Mouse (Mus musculus) spleen, adult 2 months (tissue): ENCODE results near the gene Ogfr. TPM values are rescaled to one million over a fixed set of nuclear protein-coding genes. Genes with fewer than 3 reads are reported as not detected.

Source experiments
- DNase-seq, 2 experiments: peaks; one replicate each; pipeline versions ENCODE4 v3.0.0 to v3.0.0-alpha.2; 2012 to 2021; ENCODE audit warnings: low spot score in 2 of 2, low read depth in 1 of 2
- H3K27ac ChIP-seq: fragments of 200-500 bp; 2 replicates; pipeline ENCODE4 v1.5.1; 2012; ENCODE audit warnings: low read length, inconsistent platforms; ENCODE audit not compliant: insufficient read depth
- H3K27me3 ChIP-seq: fragments of 200-500 bp; 2 replicates; pipeline ENCODE4 v1.6.1; 2012; ENCODE audit warnings: mild to moderate bottlenecking, moderate library complexity, low read length, inconsistent platforms; ENCODE audit not compliant: control insufficient read depth, insufficient read depth
- H3K36me3 ChIP-seq: fragments of 200-500 bp; 2 replicates; pipeline ENCODE4 v1.6.1; 2012; ENCODE audit warnings: mild to moderate bottlenecking, low read length, inconsistent platforms; ENCODE audit not compliant: control insufficient read depth, insufficient read depth
- H3K4me1 ChIP-seq: fragments of 200-500 bp; 2 replicates; pipeline ENCODE4 v1.6.1; 2011; ENCODE audit warnings: inconsistent platforms; ENCODE audit not compliant: control insufficient read depth, insufficient read depth, insufficient read length
- H3K4me3 ChIP-seq: fragments of 200-500 bp; 2 replicates; pipeline ENCODE4 v1.5.1; 2011; ENCODE audit warnings: mild to moderate bottlenecking, inconsistent platforms; ENCODE audit not compliant: insufficient read depth, insufficient read length; ENCODE audit errors: extremely low read depth
- CTCF ChIP-seq: fragments of 200-500 bp; IDR thresholded peaks from 2 replicates; pipeline ENCODE4 v1.5.1; 2011; ENCODE audit warnings: mild to moderate bottlenecking, inconsistent platforms; ENCODE audit not compliant: insufficient read depth, insufficient read length, insufficient replicate concordance; ENCODE audit errors: extremely low read depth
- POLR2A ChIP-seq: fragments of 200-500 bp; IDR thresholded peaks from 2 replicates; pipeline ENCODE4 v1.6.1; 2011; ENCODE audit warnings: low read depth, low read length, inconsistent platforms
- WGBS: fragments of 180-500 bp; shearing (Covaris S2); methylation state at CpG from one replicate; pipeline ENCODE4 v1.1.7; 2018; 5-methylcytosine and 5-hydroxymethylcytosine counted together
- polyA plus RNA-seq: library from polyadenylated mRNA; depleted of rRNA; stranded (reverse); fragments of >200 nt; gene quantifications from 2 replicates; pipeline ENCODE4 v1.2.3, GENCODE M21; 2012

Gene Ogfr
- polyA plus RNA-seq, 1 experiment: 39.0 TPM

- Histone ChIP-seq H3K4me1 (peaks cover 6% of the 10 kb centered on the region; the same call in 1 of the 2 replicates), H3K27me3 (no peaks in the 10 kb centered on the region), H3K4me3 (no peak overlapping the region), H3K36me3 (no peaks in the 10 kb centered on the region), H3K27ac (no peak overlapping the region)
- TF ChIP-seq POLR2A (no peak), CTCF (peak; percentile 95)
- WGBS: 9% methylated on average over 3 of the region's 3 CpGs
- peak in 1 of 2 experiments; percentile 66 for DNase-seq
These were observed 10.4 kb upstream of the Ogfr start for GRCm38 (mm10) chr2:180578686-180579085.

GRCm38 (mm10) chr2:180581002-180581401 lies 8.0 kb upstream of the Ogfr start, which contains the start of gene Mrgbp:
Mrgbp (plus strand) TSS chr2:180581304.
- 85% methylated on average over 3 of the region's 3 CpGs for WGBS
- H3K27me3 ChIP-seq: no peaks in the 10 kb centered on the region
- H3K4me1 ChIP-seq: peaks cover 7% of the 10 kb centered on the region; the same call in 1 of the 2 replicates
- H3K4me3 ChIP-seq: no peak within 1 kb of the TSS
- H3K27ac ChIP-seq: no peak within 1 kb of the TSS
- TF ChIP-seq POLR2A (no peak), CTCF (no peak)
- DNase-seq: no peak
- peaks cover 8% of the 10 kb centered on the region for H3K36me3 ChIP-seq

GRCm38 (mm10) chr2:180582481-180583153 lies 6.4 kb upstream of the Ogfr start:
- Histone ChIP-seq H3K27me3 (no peaks in the 10 kb centered on the region), H3K4me3 (peak overlapping the region; percentile 93), H3K36me3 (peaks cover 14% of the 10 kb centered on the region), H3K27ac (peak overlapping the region; percentile 82), H3K4me1 (peaks cover 7% of the 10 kb centered on the region; the same call in 1 of the 2 replicates)
- peak; percentile 85 to 97 for DNase-seq
- under 1% methylated on average over 52 of the region's 57 CpGs for WGBS
- TF ChIP-seq POLR2A: 0 out of 2 replicates have a peak, but pooled peaks have one; percentile 32
- peak; percentile 95 for TF ChIP-seq CTCF

DNA sequence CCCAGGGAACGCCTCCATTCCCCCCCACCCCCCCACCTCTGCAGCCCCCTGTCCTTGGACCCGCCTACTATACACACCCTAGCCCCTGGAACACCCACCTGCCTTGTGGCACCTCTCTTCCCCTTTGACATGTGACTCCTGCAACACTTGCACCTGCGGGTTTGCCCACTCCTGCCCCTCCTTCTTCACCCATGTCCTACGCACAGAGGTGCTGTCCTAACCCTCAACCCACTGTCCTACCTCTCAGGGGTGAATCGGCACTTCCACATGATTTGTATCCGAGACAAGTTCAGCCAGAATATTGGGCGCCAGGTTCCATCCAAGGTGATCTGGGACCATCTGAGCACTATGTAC lies 5.9 kb upstream of the Ogfr start:
- Histone ChIP-seq H3K27me3 (no peaks in the 10 kb centered on the region), H3K4me3 (peak overlapping the region; percentile 93), H3K4me1 (peaks cover 7% of the 10 kb centered on the region; the same call in 1 of the 2 replicates), H3K36me3 (peaks cover 14% of the 10 kb centered on the region), H3K27ac (no peak overlapping the region)
- TF ChIP-seq POLR2A: no peak
- TF ChIP-seq CTCF: no peak
- DNase-seq: no peak
- 14% methylated on average over 7 of the region's 7 CpGs for WGBS

DNA sequence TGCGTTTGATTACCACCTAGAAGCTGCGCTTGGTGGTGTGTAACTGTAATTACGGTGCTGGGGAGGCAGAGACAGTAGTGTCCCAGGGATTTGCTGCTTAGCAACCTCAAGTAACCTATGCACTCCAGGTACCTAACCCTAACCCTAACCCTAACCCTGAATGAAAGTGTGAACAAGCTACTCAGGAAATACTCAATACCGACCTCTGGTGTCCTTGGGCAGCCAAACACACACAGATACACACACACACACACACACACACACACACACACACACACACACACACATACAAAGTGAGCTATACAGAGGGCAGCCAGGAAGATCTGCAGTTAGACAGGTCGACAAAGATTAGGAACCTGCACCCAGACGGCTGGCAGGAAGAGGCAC lies 316 bp upstream of the Ogfr start:
- Histone ChIP-seq H3K4me1 (peaks cover 7% of the 10 kb centered on the region; the same call in 1 of the 2 replicates), H3K36me3 (peaks cover 36% of the 10 kb centered on the region), H3K27me3 (no peaks in the 10 kb centered on the region), H3K27ac (peak overlapping the region; percentile 95; the same call in 1 of the 2 replicates), H3K4me3 (peak overlapping the region; percentile 99)
- 45% methylated on average over 6 of the region's 6 CpGs for WGBS
- TF ChIP-seq CTCF: no peak
- no peak for TF ChIP-seq POLR2A
- DNase-seq: no peak

- TF ChIP-seq CTCF (no peak), POLR2A (no peak)
- WGBS: 68% methylated on average over 4 of the region's 4 CpGs
- DNase-seq: no peak
- H3K36me3 ChIP-seq: peaks cover 31% of the 10 kb centered on the region
- no peaks in the 10 kb centered on the region for H3K4me1 ChIP-seq
- no peak within 1 kb of the TSS for H3K4me3 ChIP-seq
- no peaks in the 10 kb centered on the region for H3K27me3 ChIP-seq
- no peak within 1 kb of the TSS for H3K27ac ChIP-seq
These were observed 8.4 kb downstream of the Ogfr start, which contains the start of gene Col9a3 for GRCm38 (mm10) chr2:180597490-180597889. Col9a3 (plus strand) TSS chr2:180597790.

GRCm38 (mm10) chr2:180598157-180598705 lies 9.2 kb downstream of the Ogfr start:
- TF ChIP-seq CTCF (no peak), POLR2A (no peak)
- DNase-seq: no peak
- 27% methylated on average over 40 of the region's 41 CpGs for WGBS

More at GRCm38 (mm10) chr2:180598157-180598705, 9.2 kb downstream of the Ogfr start:
- H3K27me3 ChIP-seq: no peaks in the 10 kb centered on the region
- no peak overlapping the region for H3K4me3 ChIP-seq
- no peak overlapping the region for H3K27ac ChIP-seq
- no peaks in the 10 kb centered on the region for H3K4me1 ChIP-seq
- H3K36me3 ChIP-seq: peaks cover 24% of the 10 kb centered on the region
